In the genomic region with DNA sequence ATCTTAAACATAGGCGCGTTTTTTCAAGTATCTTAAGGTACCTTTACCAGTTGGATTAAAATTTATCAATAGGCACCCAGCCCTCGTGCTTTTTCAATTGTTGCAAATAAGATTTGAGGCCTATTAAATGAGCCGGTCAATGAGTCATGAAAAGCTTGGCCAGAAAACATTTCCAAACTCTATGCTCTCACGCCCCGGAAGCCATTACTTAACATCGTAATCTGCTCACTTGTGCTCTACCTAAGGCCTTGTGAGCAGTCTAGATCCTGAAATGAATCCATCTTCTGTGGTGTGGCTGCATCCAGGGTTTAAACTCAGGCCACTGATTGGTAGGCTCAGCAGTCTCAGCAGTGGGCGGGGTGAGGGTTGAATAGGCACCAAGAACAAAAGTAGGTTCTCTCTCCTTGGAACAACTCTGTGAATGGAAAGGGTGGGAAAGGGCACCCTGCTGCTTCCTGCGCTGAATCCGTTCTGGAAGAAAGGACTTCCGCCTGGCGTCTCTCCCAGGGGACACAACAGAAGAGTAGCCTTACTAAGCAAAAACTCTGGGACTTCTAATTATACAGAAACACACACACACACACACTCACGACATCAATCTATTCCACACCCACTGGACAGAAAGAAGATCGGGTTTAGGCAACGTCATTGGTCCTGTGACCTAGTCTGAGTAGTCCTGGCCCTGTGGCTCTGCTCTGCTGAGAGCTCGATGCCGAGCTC, we compare ENCODE assay signal across 8 mouse cellular contexts. TPM values are rescaled to one million over a fixed set of nuclear protein-coding genes. Genes with fewer than 3 reads are reported as not detected.
DNase-seq lines count a peak whose midpoint lies in the region; ATAC-seq and TF ChIP-seq lines count a peak whose summit lies in the region.

No protein-coding gene starts in this region.

- 75% methylated on average over 17 of the region's 17 CpGs for WGBS in kidney, embryonic 14.5 days
- 61% methylated on average over 17 of the region's 17 CpGs for WGBS in lung, adult 2 months

- no peak overlapping the region for H3K4me3 ChIP-seq in kidney, embryonic 14.5 days (ENCODE audit: low read length)
- no peak overlapping the region for H3K4me3 ChIP-seq in lung, adult 2 months (replicated peaks; ENCODE audit: extremely low read depth, low read depth, low read length)

- no peaks in the 10 kb centered on the region for H3K27me3 ChIP-seq in kidney, embryonic 14.5 days (ENCODE audit: control insufficient read depth, insufficient read depth, low read length)

- no peak overlapping the region for H3K9ac ChIP-seq in kidney, embryonic 14.5 days (ENCODE audit: low read depth, low read length)

- H3K9me3 ChIP-seq in kidney, embryonic 14.5 days (ENCODE audit: control insufficient read depth, low read length), result no peaks in the 10 kb centered on the region

- ATAC-seq in kidney, embryonic 14.5 days (ENCODE audit: low FRiP score, low TSS enrichment), result no peak
- ATAC-seq in inflammation-experienced regulatory T-cells, adult 6 months, result no peak

- no peak for TF ChIP-seq POLR2A in lung, adult 2 months (IDR thresholded peaks at IDR 0.05; ENCODE audit: borderline replicate concordance, extremely low read depth, low read depth, low read length)

- H3K27ac ChIP-seq in kidney, embryonic 14.5 days (ENCODE audit: low read depth, low read length), result no peak overlapping the region

- no peak overlapping the region for H3K4me2 ChIP-seq in kidney, embryonic 14.5 days (replicated peaks; ENCODE audit: low read depth, low read length)

- DNase-seq in kidney, adult 18-20 months, result peak; percentile 47
- peak; percentile 46 for DNase-seq in adrenal gland, postnatal 10 days
- DNase-seq in frontal cortex, adult 2 months (ENCODE audit: extremely low spot score in 1 of 2, low spot score in 1 of 2), result peak; percentile 38 to 55
- DNase-seq in kidney, postnatal 10 days, result peak; percentile 64
- peak; percentile 6 for DNase-seq in lung, adult 2 months
- no peak for DNase-seq in thymus, postnatal 0 days (ENCODE audit: low spot score)

- TF ChIP-seq CTCF in lung, adult 2 months (IDR thresholded peaks at IDR 0.05; ENCODE audit: insufficient read depth, low read length), result no peak

- no peaks in the 10 kb centered on the region for H3K4me1 ChIP-seq in kidney, embryonic 14.5 days (ENCODE audit: control insufficient read depth, insufficient read depth, low read length)
- peaks cover 3% of the 10 kb centered on the region for H3K4me1 ChIP-seq in lung, adult 2 months (ENCODE audit: control insufficient read depth, insufficient read depth, low read length)

- no peaks in the 10 kb centered on the region for H3K36me3 ChIP-seq in kidney, embryonic 14.5 days (ENCODE audit: control insufficient read depth, insufficient read depth, low read length)

RNA-seq across cellular contexts. Expression of gene Fmnl2, which starts 53.4 kb away (rescaled TPM):
- 13.5 and 13.8 TPM in 2 replicates for polyA plus RNA-seq in kidney, embryonic 14.5 days (2014; fragmentation: Nextera tagmentation; extraction: Ambion mirVana)
- 10 to 100 TPM; 15.2 to 15.7 TPM for total RNA-seq in adrenal gland, postnatal 10 days (2021)
- polyA plus RNA-seq in frontal cortex, adult 2 months (2012; rRNA removed), result 26.7 and 30.1 TPM in 2 replicates
- 3.9 and 4.8 TPM in 2 replicates for polyA plus RNA-seq in lung, adult 2 months (2012; rRNA removed)
- polyA plus RNA-seq in thymus, postnatal 0 days (2015; fragmentation: Nextera tagmentation; extraction: Ambion mirVana), result 5.1 and 6.6 TPM in 2 replicates
- polyA plus RNA-seq in inflammation-experienced regulatory T-cells, adult 6 months (2017; shearing (Covaris generic)), result under 1 TPM; 0.24 to 0.47 (median 0.36) TPM
